Mouse (Mus musculus) CH12.LX (cell line): Measurements from ENCODE around the gene Sema6d. TPM values are rescaled to one million over a fixed set of nuclear protein-coding genes. Genes with fewer than 3 reads are reported as not detected.

ENCODE experiments used
- DNase-seq: peaks from one replicate; pipeline ENCODE4 v3.0.0-alpha.2; 2013; ENCODE audit errors: extremely low read depth
- H3K27ac ChIP-seq: 2 replicates; pipeline ENCODE4 v1.5.1; 2012; ENCODE audit warnings: low read depth, mild to moderate bottlenecking, control low read depth, moderate library complexity; ENCODE audit not compliant: insufficient read depth
- H3K27me3 ChIP-seq: replicated peaks from 2 replicates; pipeline ENCODE3; 2012; ENCODE audit warnings: inconsistent platforms
- H3K36me3 ChIP-seq, 2 experiments: replicated peaks in 1 of 2; 2 replicates each; pipeline versions ENCODE3 to v1.6.1; 2012; ENCODE audit warnings: inconsistent platforms in 1 of 2, low read length in 1 of 2, mild to moderate bottlenecking in 1 of 2, mixed read lengths in 1 of 2, moderate library complexity in 1 of 2; ENCODE audit not compliant: control insufficient read depth in 1 of 2, insufficient read depth in 1 of 2
- H3K4me1 ChIP-seq, 2 experiments: 2 replicates each; pipeline ENCODE4 v1.6.1; 2012; ENCODE audit warnings: inconsistent platforms in 1 of 2, moderate library complexity in 1 of 2; ENCODE audit not compliant: insufficient read depth in 2 of 2, control insufficient read depth in 1 of 2
- H3K4me2 ChIP-seq: 2 replicates; pipeline ENCODE4 v1.6.1; 2012; ENCODE audit warnings: low read depth, mild to moderate bottlenecking, control low read depth; ENCODE audit not compliant: poor library complexity, insufficient read depth, severe bottlenecking
- H3K4me3 ChIP-seq, 3 experiments: fragments of 150-350 bp in 1 of 3; sonication (generic) in 1 of 3; replicated peaks in 1 of 3; 2 replicates each; pipeline versions ENCODE3 to v1.5.1; 2011 to 2012; ENCODE audit warnings: low read depth in 2 of 3, low read length in 2 of 3, mild to moderate bottlenecking in 2 of 3, moderate library complexity in 2 of 3, control low read depth in 1 of 3, improper control_type of control experiment in 1 of 3, inconsistent platforms in 1 of 3, mixed read lengths in 1 of 3; ENCODE audit not compliant: poor library complexity in 1 of 3
- H3K79me2 ChIP-seq: replicated peaks from 2 replicates; pipeline ENCODE4 v1.6.1; 2012; ENCODE audit warnings: mild to moderate bottlenecking, moderate library complexity; ENCODE audit not compliant: control insufficient read depth, poor library complexity, insufficient read depth, severe bottlenecking; ENCODE audit errors: extremely low read depth
- H3K9ac ChIP-seq: 2 replicates; pipeline ENCODE4 v1.6.1; 2012; ENCODE audit warnings: low read depth, mild to moderate bottlenecking, control low read depth, moderate library complexity; ENCODE audit not compliant: insufficient read depth
- H3K9me3 ChIP-seq: replicated peaks from 2 replicates; pipeline ENCODE3; 2012; ENCODE audit warnings: low read length, inconsistent platforms, mixed read lengths
- BHLHE40 ChIP-seq: IDR thresholded peaks from 2 replicates; pipeline ENCODE4 v1.6.1; 2011; ENCODE audit warnings: mild to moderate bottlenecking, low read depth, low read length, improper control_type of control experiment
- CHD2 ChIP-seq: IDR thresholded peaks from 2 replicates; pipeline ENCODE4 v1.6.1; 2011; ENCODE audit warnings: low read length, improper control_type of control experiment
- CTCF ChIP-seq, 2 experiments: IDR thresholded peaks in 1 of 2; conservative IDR thresholded peaks in 1 of 2; 2 replicates each; pipeline ENCODE4 v1.5.1; 2011 to 2012; ENCODE audit warnings: low read depth in 2 of 2, low read length in 2 of 2, improper control_type of control experiment in 1 of 2, inconsistent platforms in 1 of 2, mild to moderate bottlenecking in 1 of 2, moderate library complexity in 1 of 2
- E2F4 ChIP-seq: IDR thresholded peaks from 2 replicates; pipeline ENCODE4 v1.6.1; 2011; ENCODE audit warnings: low read depth, low read length, improper control_type of control experiment; ENCODE audit not compliant: insufficient replicate concordance
- ELF1 ChIP-seq: IDR thresholded peaks from 2 replicates; pipeline ENCODE4 v1.6.1; 2014; ENCODE audit warnings: low read depth, mild to moderate bottlenecking, inconsistent platforms, low read length, improper control_type of control experiment
- EP300 ChIP-seq: IDR thresholded peaks from 2 replicates; pipeline ENCODE4 v1.6.1; 2011; ENCODE audit warnings: low read length, improper control_type of control experiment
- ETS1 ChIP-seq: conservative IDR thresholded peaks from 2 replicates; pipeline ENCODE4 v1.6.1; 2012; ENCODE audit warnings: low read depth, mild to moderate bottlenecking, inconsistent platforms, low read length, improper control_type of control experiment, moderate library complexity
- KAT2A ChIP-seq: IDR thresholded peaks from 2 replicates; pipeline ENCODE4 v1.6.1; 2012; ENCODE audit warnings: low read length, improper control_type of control experiment, inconsistent platforms; ENCODE audit not compliant: insufficient replicate concordance
- MAFK ChIP-seq: IDR thresholded peaks from 2 replicates; pipeline ENCODE4 v1.6.1; 2011; ENCODE audit warnings: low read length, improper control_type of control experiment; ENCODE audit not compliant: insufficient replicate concordance
- MAX ChIP-seq: IDR thresholded peaks from 2 replicates; pipeline ENCODE4 v1.6.1; 2011; ENCODE audit warnings: low read length, improper control_type of control experiment
- MAZ ChIP-seq: IDR thresholded peaks from 2 replicates; pipeline ENCODE4 v1.6.1; 2012; ENCODE audit warnings: low read depth, mild to moderate bottlenecking, inconsistent platforms, low read length, improper control_type of control experiment, moderate library complexity
- MXI1 ChIP-seq: IDR thresholded peaks from 2 replicates; pipeline ENCODE4 v1.6.1; 2011; ENCODE audit warnings: mild to moderate bottlenecking, low read depth, low read length, improper control_type of control experiment
- NELFE ChIP-seq: IDR thresholded peaks from 2 replicates; pipeline ENCODE4 v1.6.1; 2011; ENCODE audit warnings: low read depth, low read length, improper control_type of control experiment
- NRF1 ChIP-seq: IDR thresholded peaks from 2 replicates; pipeline ENCODE4 v1.6.1; 2014; ENCODE audit warnings: low read depth, mild to moderate bottlenecking, inconsistent platforms, low read length, improper control_type of control experiment, moderate library complexity
- RAD21 ChIP-seq: IDR thresholded peaks from 2 replicates; pipeline ENCODE4 v1.6.1; 2011; ENCODE audit warnings: low read depth, mild to moderate bottlenecking, low read length, improper control_type of control experiment, moderate library complexity
- SIN3A ChIP-seq: IDR thresholded peaks from 2 replicates; pipeline ENCODE4 v1.6.1; 2012; ENCODE audit warnings: low read length, improper control_type of control experiment, inconsistent platforms
- SMC3 ChIP-seq: IDR thresholded peaks from 2 replicates; pipeline ENCODE4 v1.6.1; 2011; ENCODE audit warnings: low read depth, low read length, improper control_type of control experiment
- USF1 ChIP-seq: IDR thresholded peaks from 2 replicates; pipeline ENCODE4 v1.6.1; 2014; ENCODE audit warnings: low read depth, mild to moderate bottlenecking, inconsistent platforms, low read length, improper control_type of control experiment
- ZKSCAN1 ChIP-seq: IDR thresholded peaks from 2 replicates; pipeline ENCODE4 v1.6.1; 2012; ENCODE audit warnings: low read depth, inconsistent platforms, low read length, improper control_type of control experiment, borderline replicate concordance
- dilution Hi-C: fragments of 300-500 bp; cut with MboI; formaldehyde crosslinking; loops from 2 replicates; pipeline ENCODE4 v1.14.3; 2020; ENCODE audit warnings: low sequenced_read_pairs; ENCODE audit not compliant: extremely low pct_unique_long_range_greater_than_20kb, extremely low pct_ligation_motif_present
- in situ Hi-C: fragments of 300-500 bp; cut with MboI; formaldehyde crosslinking; loops from 3 replicates; pipeline ENCODE4 v1.14.3; 2019; ENCODE audit warnings: low sequenced_read_pairs, low pct_ligation_motif_present, low pct_unique_long_range_greater_than_20kb, mixed read lengths
- polyA plus RNA-seq: library from polyadenylated mRNA; unstranded; fragments of >175 nt; gene quantifications from 2 replicates; pipeline ENCODE4 v1.2.1, GENCODE M21; 2012; ENCODE audit warnings: low read depth; ENCODE audit not compliant: insufficient read length
- total RNA-seq, 2 experiments: library from RNA; depleted of rRNA; stranded (reverse); fragments of 300-350 nt in 1 of 2; fragments of >200 nt in 1 of 2; gene quantifications; 2 replicates each; pipeline ENCODE4 v1.2.3; 2012 to 2014

Sema6d gene
- total and polyA plus RNA-seq, 3 experiments, result not detected

GRCm38 (mm10) chr2:124118469-124119243, 28.9 kb downstream of the Sema6d start:
- Histone ChIP-seq H3K27me3 (no peaks in the 10 kb centered on the region), H3K27ac (no peak overlapping the region), H3K9ac (no peak overlapping the region), H3K4me1 (no peaks in the 10 kb centered on the region), H3K79me2 (no peaks in the 10 kb centered on the region), H3K4me2 (no peak overlapping the region), H3K36me3 (no peaks in the 10 kb centered on the region), H3K9me3 (peaks cover 50% of the 10 kb centered on the region), H3K4me3 (no peak overlapping the region)
- TF ChIP-seq SMC3 (no peak), NRF1 (no peak), ETS1 (no peak), RAD21 (no peak), SIN3A (no peak), MAX (no peak), ZKSCAN1 (no peak), MXI1 (no peak), KAT2A (no peak), MAZ (no peak)
- dilution Hi-C loops, result no loop called here
- in situ Hi-C loops, result no loop called here
- no peak for DNase-seq

- H3K4me2 ChIP-seq, result no peak overlapping the region
- in situ Hi-C loops (no loop called here), dilution Hi-C loops (no loop called here)
- no peaks in the 10 kb centered on the region for H3K79me2 ChIP-seq
- no peak for TF ChIP-seq USF1
- H3K36me3 ChIP-seq, result no peaks in the 10 kb centered on the region
- H3K9ac ChIP-seq, result no peak overlapping the region
- H3K27me3 ChIP-seq, result no peaks in the 10 kb centered on the region
- no peak overlapping the region for H3K27ac ChIP-seq
- no peak for DNase-seq
- H3K9me3 ChIP-seq, result peaks cover 50% of the 10 kb centered on the region
- no peak overlapping the region for H3K4me3 ChIP-seq
- H3K4me1 ChIP-seq, result no peaks in the 10 kb centered on the region
These were observed 30.6 kb downstream of the Sema6d start for GRCm38 (mm10) chr2:124120355-124120754.

- in situ Hi-C loops, result no loop called here
- dilution Hi-C loops, result no loop called here
- H3K36me3 ChIP-seq, result no peaks in the 10 kb centered on the region
- H3K79me2 ChIP-seq, result no peaks in the 10 kb centered on the region
- DNase-seq, result no peak
- H3K27ac ChIP-seq, result no peak overlapping the region
- no peak overlapping the region for H3K4me2 ChIP-seq
- TF ChIP-seq E2F4 (no peak), ZKSCAN1 (no peak), ELF1 (no peak), USF1 (no peak), NELFE (no peak), CHD2 (no peak), SMC3 (no peak), EP300 (no peak), CTCF (conservative IDR thresholded peaks at IDR 0.05 in 1 of 2, IDR thresholded peaks at IDR 0.05 in 1 of 2; ENCODE audit: low read depth in 2 of 2, low read length in 2 of 2) (no peak), KAT2A (no peak), MAFK (no peak), NRF1 (no peak), BHLHE40 (no peak)
- H3K27me3 ChIP-seq, result no peaks in the 10 kb centered on the region
- H3K9me3 ChIP-seq, result peaks cover 52% of the 10 kb centered on the region
- H3K4me1 ChIP-seq, result no peaks in the 10 kb centered on the region
- no peak overlapping the region for H3K9ac ChIP-seq
- H3K4me3 ChIP-seq, result no peak overlapping the region
These were observed 31.8 kb downstream of the Sema6d start for GRCm38 (mm10) chr2:124121539-124121938.
